Mouse (Mus musculus) thymus, adult 2 months (tissue): Measurements from ENCODE around the gene Pitpnm2.

ENCODE experiments used
- CTCF ChIP-seq: fragments of 200-500 bp; IDR thresholded peaks from 2 replicates; pipeline ENCODE4 v1.5.1; 2012; ENCODE audit warnings: mild to moderate bottlenecking, control low read depth, low read length, moderate library complexity, borderline replicate concordance; ENCODE audit not compliant: control insufficient read depth, poor library complexity, insufficient read depth; ENCODE audit errors: extremely low read depth
- POLR2A ChIP-seq: fragments of 200-500 bp; IDR thresholded peaks from 2 replicates; pipeline ENCODE4 v1.6.1; 2012; ENCODE audit warnings: mild to moderate bottlenecking, low read length, control low read depth, moderate library complexity; ENCODE audit not compliant: control insufficient read depth, poor library complexity, insufficient read depth; ENCODE audit errors: extremely low read depth

- no peak for TF ChIP-seq CTCF
- no peak for TF ChIP-seq POLR2A
These were observed 165.5 kb downstream of the Pitpnm2 start for GRCm38 (mm10) chr5:124083850-124084587.
